Mouse (Mus musculus) left cerebral cortex, adult 2 months (tissue): ENCODE measurements around the gene Oxsm. TPM values are rescaled to one million over a fixed set of nuclear protein-coding genes. Genes with fewer than 3 reads are reported as not detected.

ENCODE experiments used
- DNase-seq, 2 experiments: peaks; one replicate each; pipeline ENCODE4 v3.0.0; 2021 to 2022; ENCODE audit warnings: low spot score in 2 of 2, mixed read lengths in 1 of 2; ENCODE audit errors: extremely low spot score in 1 of 2
- H3K27ac ChIP-seq: fragments of 200-600 bp; 2 replicates; pipeline ENCODE4 v1.8.1; 2022
- H3K4me3 ChIP-seq: fragments of 200-600 bp; 2 replicates; pipeline ENCODE4 v1.8.1; 2022
- CTCF ChIP-seq: fragments of 200-600 bp; IDR thresholded peaks from 2 replicates; pipeline ENCODE4 v1.8.1; 2022; ENCODE audit warnings: antibody characterized with exemption, mild to moderate bottlenecking, moderate library complexity
- intact Hi-C: fragments of 180-260 bp; cut with DNase I; formaldehyde crosslinking; loops from one replicate; pipeline ENCODE4 v1.15.1; 2025
- total RNA-seq, 2 experiments: library from RNA; stranded (reverse); gene quantifications; 2 replicates each; pipeline ENCODE4 v1.2.3; 2021

Oxsm gene
- total RNA-seq, 2 experiments from 2014 or later: 10.1 to 10.4 TPM

GRCm38 (mm10) chr14:16256209-16256608, 6.6 kb upstream of the Oxsm start:
- intact Hi-C loops: no loop called here
- no peak for DNase-seq
- Histone ChIP-seq H3K27ac (no peak overlapping the region), H3K4me3 (no peak overlapping the region)
- TF ChIP-seq CTCF: no peak

GRCm38 (mm10) chr14:16255745-16256144, 6.1 kb upstream of the Oxsm start:
- Histone ChIP-seq H3K4me3 (no peak overlapping the region), H3K27ac (no peak overlapping the region)
- TF ChIP-seq CTCF: no peak
- intact Hi-C loops: no loop called here
- no peak for DNase-seq

- Histone ChIP-seq H3K4me3 (peak overlapping the region; percentile 96), H3K27ac (no peak overlapping the region; the same call in 1 of the 2 replicates)
- no peak for DNase-seq
- intact Hi-C loops: no loop called here
- no peak for TF ChIP-seq CTCF
These were observed 491 bp upstream of the Oxsm start for GRCm38 (mm10) chr14:16250099-16250498.

- peak overlapping the region; percentile 98 for H3K27ac ChIP-seq
- intact Hi-C loops: loop anchor here (2.0 kb wide), 1 partner anchor 116 kb away; the partner anchor contains the start of gene Top2b
- no peak for DNase-seq
- H3K4me3 ChIP-seq: peak overlapping the region; percentile 96
- TF ChIP-seq CTCF: no peak
These were observed 928 bp downstream of the Oxsm start for GRCm38 (mm10) chr14:16248603-16249157.

GRCm38 (mm10) chr14:16248135-16248534, 1.5 kb downstream of the Oxsm start:
- H3K27ac ChIP-seq: peak overlapping the region; percentile 98; the same call in 1 of the 2 replicates
- no peak for TF ChIP-seq CTCF
- intact Hi-C loops: loop anchor here (2.0 kb wide), 1 partner anchor 117 kb away; the partner anchor contains the start of gene Top2b
- peak overlapping the region; percentile 96 for H3K4me3 ChIP-seq
- no peak for DNase-seq

GRCm38 (mm10) chr14:16246340-16246912, 3.2 kb downstream of the Oxsm start:
- Histone ChIP-seq H3K4me3 (no peak overlapping the region), H3K27ac (no peak overlapping the region)
- no peak for DNase-seq
- no peak for TF ChIP-seq CTCF
- intact Hi-C loops: no loop called here

- H3K4me3 ChIP-seq: no peak overlapping the region
- TF ChIP-seq CTCF: no peak
- H3K27ac ChIP-seq: no peak overlapping the region
- intact Hi-C loops: no loop called here
- no peak for DNase-seq
These were observed 4.5 kb downstream of the Oxsm start for GRCm38 (mm10) chr14:16245127-16245526.

- intact Hi-C loops: no loop called here
- no peak overlapping the region for H3K4me3 ChIP-seq
- no peak for DNase-seq
- TF ChIP-seq CTCF: no peak
- H3K27ac ChIP-seq: no peak overlapping the region
These were observed 5.2 kb downstream of the Oxsm start for GRCm38 (mm10) chr14:16244370-16244769.

- DNase-seq: no peak
- no peak for TF ChIP-seq CTCF
- peak overlapping the region; percentile 81 for H3K4me3 ChIP-seq
- H3K27ac ChIP-seq: peak overlapping the region; percentile 94
- intact Hi-C loops: no loop called here
These were observed 5.9 kb downstream of the Oxsm start for GRCm38 (mm10) chr14:16243603-16244209.

- peak; percentile 89 to 91 for DNase-seq
- peak; percentile 30 for TF ChIP-seq CTCF
- peak overlapping the region; percentile 81 for H3K4me3 ChIP-seq
- H3K27ac ChIP-seq: peak overlapping the region; percentile 94
- intact Hi-C loops: no loop called here
These were observed 6.5 kb downstream of the Oxsm start for GRCm38 (mm10) chr14:16242947-16243602.

GRCm38 (mm10) chr14:16242193-16242815, 7.3 kb downstream of the Oxsm start:
- no peak for DNase-seq
- H3K4me3 ChIP-seq: peak overlapping the region; percentile 81
- TF ChIP-seq CTCF: no peak
- H3K27ac ChIP-seq: no peak overlapping the region
- intact Hi-C loops: no loop called here

GRCm38 (mm10) chr14:16236466-16236865, 13.1 kb downstream of the Oxsm start:
- no peak overlapping the region for H3K27ac ChIP-seq
- intact Hi-C loops: no loop called here
- H3K4me3 ChIP-seq: no peak overlapping the region
- DNase-seq: no peak
- no peak for TF ChIP-seq CTCF
